ENCODE assay signal across 24 mouse cellular contexts in genomic region chr4:70399074-70399473, GRCm38 (mm10). TPM values are rescaled to one million over a fixed set of nuclear protein-coding genes. Genes with fewer than 3 reads are reported as not detected.
DNase-seq lines count a peak whose midpoint lies in the region; ATAC-seq and TF ChIP-seq lines count a peak whose summit lies in the region.
"Had no signal": no experiment of that assay in that cellular context is flagged by ENCODE, and none has a peak within 500 bp of the region (broad histone marks: within the 10 kb centered on the region; RNA-seq: fewer than 3 reads in every experiment).

No protein-coding gene starts in this region.

- in situ Hi-C loops in CH12.LX (cut with MboI; ENCODE audit: low pct_ligation_motif_present, low pct_unique_long_range_greater_than_20kb, low sequenced_read_pairs) = no loop called here

- H3K4me3 ChIP-seq in heart, embryonic 10.5 days = no peak overlapping the region
- H3K4me3 ChIP-seq in hindbrain, embryonic 15.5 days = no peak overlapping the region
- no peak overlapping the region for H3K4me3 ChIP-seq in hindbrain, embryonic 12.5 days
- peak overlapping the region; percentile 58 to 83 (median 61) for H3K4me3 ChIP-seq in CH12.LX (replicated peaks in 1 of 3; ENCODE audit: low read depth in 2 of 3, low read length in 2 of 3, poor library complexity in 1 of 3)
- no peak overlapping the region for H3K4me3 ChIP-seq in neural tube, embryonic 15.5 days (replicated peaks)
- H3K4me3 ChIP-seq: embryonic facial prominence, embryonic 12.5 days; embryonic facial prominence, embryonic 15.5 days; gastrocnemius, adult 2 months had no signal

- H3K27ac ChIP-seq in heart, embryonic 10.5 days = no peak overlapping the region
- H3K27ac ChIP-seq in hindbrain, embryonic 15.5 days (replicated peaks) = peak overlapping the region; percentile 52
- H3K27ac ChIP-seq in hindbrain, embryonic 12.5 days = no peak overlapping the region
- H3K27ac ChIP-seq in CH12.LX (ENCODE audit: insufficient read depth, low read depth) = peak overlapping the region; percentile 51; the same call in 1 of the 2 replicates
- H3K27ac ChIP-seq in neural tube, embryonic 15.5 days (replicated peaks) = peak overlapping the region; percentile 73
- H3K27ac ChIP-seq: embryonic facial prominence, embryonic 12.5 days; embryonic facial prominence, embryonic 15.5 days; gastrocnemius, adult 2 months had no signal

- no peak overlapping the region for H3K9ac ChIP-seq in hindbrain, embryonic 15.5 days
- no peak overlapping the region for H3K9ac ChIP-seq in hindbrain, embryonic 12.5 days
- H3K9ac ChIP-seq in CH12.LX (ENCODE audit: insufficient read depth, low read depth) = peak overlapping the region; percentile 76
- H3K9ac ChIP-seq in neural tube, embryonic 15.5 days (replicated peaks) = no peak overlapping the region
- H3K9ac ChIP-seq: embryonic facial prominence, embryonic 12.5 days; embryonic facial prominence, embryonic 15.5 days; forebrain, postnatal 0 days had no signal

- H3K27me3 ChIP-seq in heart, embryonic 10.5 days (ENCODE audit: insufficient read depth, poor library complexity, severe bottlenecking) = no peaks in the 10 kb centered on the region
- no peaks in the 10 kb centered on the region for H3K27me3 ChIP-seq in hindbrain, embryonic 15.5 days
- H3K27me3 ChIP-seq in hindbrain, embryonic 12.5 days = no peaks in the 10 kb centered on the region
- H3K27me3 ChIP-seq in CH12.LX (replicated peaks) = no peaks in the 10 kb centered on the region
- H3K27me3 ChIP-seq in neural tube, embryonic 15.5 days (replicated peaks) = no peaks in the 10 kb centered on the region
- H3K27me3 ChIP-seq: embryonic facial prominence, embryonic 12.5 days; embryonic facial prominence, embryonic 15.5 days; Patski had no signal

- no peak for TF ChIP-seq CTCF in CH12.LX (conservative IDR thresholded peaks at IDR 0.05 in 1 of 2, IDR thresholded peaks at IDR 0.05 in 1 of 2; ENCODE audit: low read depth in 2 of 2, low read length in 2 of 2)

- no peaks in the 10 kb centered on the region for H3K4me1 ChIP-seq in heart, embryonic 10.5 days
- H3K4me1 ChIP-seq in hindbrain, embryonic 15.5 days (replicated peaks) = peaks cover 26% of the 10 kb centered on the region
- no peaks in the 10 kb centered on the region for H3K4me1 ChIP-seq in hindbrain, embryonic 12.5 days
- H3K4me1 ChIP-seq in CH12.LX (ENCODE audit: control insufficient read depth in 1 of 2, insufficient read depth in 2 of 2) = peaks cover 10 to 56% of the 10 kb centered on the region in 2 experiments; a peak in 3 of 4 replicates
- H3K4me1 ChIP-seq in neural tube, embryonic 15.5 days = peaks cover 34% of the 10 kb centered on the region
- H3K4me1 ChIP-seq: embryonic facial prominence, embryonic 12.5 days; embryonic facial prominence, embryonic 15.5 days had no signal

- no peak for ATAC-seq in hindbrain, embryonic 15.5 days (ENCODE audit: low FRiP score, low read depth)
- ATAC-seq in hindbrain, embryonic 12.5 days (ENCODE audit: low FRiP score) = no peak
- ATAC-seq in neural tube, embryonic 15.5 days (ENCODE audit: low FRiP score) = peak; percentile 61
- ATAC-seq: forebrain, embryonic 14.5 days; forebrain, postnatal 0 days; inflammation-experienced regulatory T-cells, adult 6 months; Patski had no signal

- peaks cover 44% of the 10 kb centered on the region for H3K36me3 ChIP-seq in heart, embryonic 10.5 days
- H3K36me3 ChIP-seq in hindbrain, embryonic 15.5 days = no peaks in the 10 kb centered on the region; the same call in 1 of the 2 replicates
- peaks cover 11% of the 10 kb centered on the region for H3K36me3 ChIP-seq in hindbrain, embryonic 12.5 days
- H3K36me3 ChIP-seq in CH12.LX (replicated peaks in 1 of 2; ENCODE audit: control insufficient read depth in 1 of 2, insufficient read depth in 1 of 2, low read length in 1 of 2) = peaks cover 12 to 52% of the 10 kb centered on the region in 2 experiments
- 0 out of 2 replicates have a peak, but pooled peaks cover 3% of the 10 kb centered on the region for H3K36me3 ChIP-seq in neural tube, embryonic 15.5 days

- H3K4me2 ChIP-seq in hindbrain, embryonic 15.5 days = no peak overlapping the region
- H3K4me2 ChIP-seq in hindbrain, embryonic 12.5 days (replicated peaks) = no peak overlapping the region
- H3K4me2 ChIP-seq in CH12.LX (ENCODE audit: insufficient read depth, low read depth, poor library complexity, severe bottlenecking) = peak overlapping the region; percentile 91
- no peak overlapping the region for H3K4me2 ChIP-seq in neural tube, embryonic 15.5 days
- H3K4me2 ChIP-seq: embryonic facial prominence, embryonic 12.5 days; embryonic facial prominence, embryonic 15.5 days; heart, embryonic 11.5 days had no signal

- peak; percentile 4 for DNase-seq in heart, adult 11 months
- no peak for DNase-seq in heart, embryonic 10.5 days (ENCODE audit: low spot score)
- DNase-seq in CH12.LX (ENCODE audit: extremely low read depth) = no peak
- no peak for DNase-seq in heart, adult 8-10 months (ENCODE audit: low spot score)
- DNase-seq: adrenal gland, postnatal 10 days; cerebellum, adult 11 months; cerebellum, adult 2 months; cerebellum, adult 9-11 months; cerebellum, postnatal 25 days; forebrain, postnatal 0 days; gastrocnemius, adult 2 months; gastrocnemius, postnatal 14 days; heart, adult 18-20 months; kidney, adult 11 months had no signal

- no peak for TF ChIP-seq RAD21 in CH12.LX (IDR thresholded peaks at IDR 0.05; ENCODE audit: low read depth, low read length)

- no peaks in the 10 kb centered on the region; the same call in 1 of the 2 replicates for H3K79me2 ChIP-seq in CH12.LX (replicated peaks; ENCODE audit: control insufficient read depth, extremely low read depth, insufficient read depth, poor library complexity, severe bottlenecking)

- dilution Hi-C loops in CH12.LX (cut with MboI; ENCODE audit: extremely low pct_ligation_motif_present, extremely low pct_unique_long_range_greater_than_20kb, low sequenced_read_pairs) = no loop called here

- H3K9me3 ChIP-seq in heart, embryonic 10.5 days = no peaks in the 10 kb centered on the region
- H3K9me3 ChIP-seq in hindbrain, embryonic 15.5 days = no peaks in the 10 kb centered on the region
- no peaks in the 10 kb centered on the region for H3K9me3 ChIP-seq in hindbrain, embryonic 12.5 days (replicated peaks)
- H3K9me3 ChIP-seq in CH12.LX (replicated peaks; ENCODE audit: low read length) = no peaks in the 10 kb centered on the region
- H3K9me3 ChIP-seq in neural tube, embryonic 15.5 days (replicated peaks) = no peaks in the 10 kb centered on the region
- H3K9me3 ChIP-seq: embryonic facial prominence, embryonic 12.5 days; embryonic facial prominence, embryonic 15.5 days; G1E had no signal

- no peak for TF ChIP-seq POLR2A in CH12.LX (IDR thresholded peaks at IDR 0.05; ENCODE audit: low read depth, low read length)

- WGBS in heart, embryonic 10.5 days = 92% methylated on average over 2 of the region's 2 CpGs
- 61% methylated on average over 2 of the region's 2 CpGs for WGBS in hindbrain, embryonic 15.5 days
- WGBS in hindbrain, embryonic 12.5 days = 84% methylated on average over 2 of the region's 2 CpGs
- WGBS in neural tube, embryonic 15.5 days = 61% methylated on average over 2 of the region's 2 CpGs

- TF ChIP-seq EP300 in CH12.LX (IDR thresholded peaks at IDR 0.05; ENCODE audit: low read length) = no peak

TF ChIP-seq in CH12.LX, 34 proteins besides CTCF, POLR2A, EP300 and RAD21:
- no peak for TF ChIP-seq HCFC1 (IDR thresholded peaks at IDR 0.05; ENCODE audit: low read depth, low read length)
- no peak for TF ChIP-seq JUN (IDR thresholded peaks at IDR 0.05; ENCODE audit: insufficient read depth, low read depth, low read length)
- no peak for TF ChIP-seq ELF1 (IDR thresholded peaks at IDR 0.05; ENCODE audit: low read depth, low read length)
- no peak for TF ChIP-seq MEF2A (IDR thresholded peaks at IDR 0.05; ENCODE audit: borderline replicate concordance, low read depth, low read length)
- no peak for TF ChIP-seq USF1 (IDR thresholded peaks at IDR 0.05; ENCODE audit: low read depth, low read length)
- TF ChIP-seq MAZ (IDR thresholded peaks at IDR 0.05; ENCODE audit: low read depth, low read length) = no peak
- TF ChIP-seq BHLHE40 (IDR thresholded peaks at IDR 0.05; ENCODE audit: low read depth, low read length) = no peak
- no peak for TF ChIP-seq ZC3H11A (IDR thresholded peaks at IDR 0.05; ENCODE audit: low read depth, low read length)
- no peak for TF ChIP-seq PAX5 (IDR thresholded peaks at IDR 0.05; ENCODE audit: low read length)

RNA-seq across cellular contexts. Expression of gene Cdk5rap2, which starts 11.2 kb away (rescaled TPM):
- 14.2 and 17.7 TPM in 2 replicates for polyA plus RNA-seq in heart, embryonic 10.5 days (2016; fragmentation: Nextera tagmentation; extraction: Ambion mirVana)
- 8.9 and 10.2 TPM in 2 replicates for polyA plus RNA-seq in hindbrain, embryonic 15.5 days (2015; fragmentation: Nextera tagmentation; extraction: Ambion mirVana)
- 24.2 and 30.4 TPM in 2 replicates for polyA plus RNA-seq in hindbrain, embryonic 12.5 days (2016; fragmentation: Nextera tagmentation; extraction: Ambion mirVana)
- total RNA-seq in CH12.LX (2012; rRNA removed) = 15.9 and 17.2 TPM in 2 replicates
- 10.2 and 12.1 TPM in 2 replicates for total RNA-seq in CH12.LX (2014; rRNA removed)
- polyA plus RNA-seq in CH12.LX (2012; ENCODE audit: insufficient read length, low read depth) = 24.5 and 26.3 TPM in 2 replicates
- 8.7 and 12.6 TPM in 2 replicates for polyA plus RNA-seq in neural tube, embryonic 15.5 days (2015; fragmentation: Nextera tagmentation; extraction: Ambion mirVana)
- 1 to 10 TPM; 4.4 to 5.5 (median 5.0) TPM for total RNA-seq in heart, adult 8-10 months (2022)

Comparison
In these comparisons a context has a peak if more than half of its experiments do, and no peak if none do; other contexts are left out.
1. H3K27ac ChIP-seq: peak in hindbrain, embryonic 15.5 days (single experiment), CH12.LX (single experiment) and neural tube, embryonic 15.5 days (single experiment); none in heart, embryonic 10.5 days (single experiment) and hindbrain, embryonic 12.5 days (single experiment).
2. H3K4me3 ChIP-seq: peak in CH12.LX (3 of 3); none in heart, embryonic 10.5 days (single experiment), hindbrain, embryonic 15.5 days (single experiment), hindbrain, embryonic 12.5 days (single experiment) and neural tube, embryonic 15.5 days (single experiment).